Mouse (Mus musculus): ENCODE measurements around the gene Simc1. TPM values are rescaled to one million over a fixed set of nuclear protein-coding genes. Genes with fewer than 3 reads are reported as not detected.

The Simc1 gene
- polyA plus RNA-seq, 1 experiment from 2014 or later, result 1.5 TPM

DNA sequence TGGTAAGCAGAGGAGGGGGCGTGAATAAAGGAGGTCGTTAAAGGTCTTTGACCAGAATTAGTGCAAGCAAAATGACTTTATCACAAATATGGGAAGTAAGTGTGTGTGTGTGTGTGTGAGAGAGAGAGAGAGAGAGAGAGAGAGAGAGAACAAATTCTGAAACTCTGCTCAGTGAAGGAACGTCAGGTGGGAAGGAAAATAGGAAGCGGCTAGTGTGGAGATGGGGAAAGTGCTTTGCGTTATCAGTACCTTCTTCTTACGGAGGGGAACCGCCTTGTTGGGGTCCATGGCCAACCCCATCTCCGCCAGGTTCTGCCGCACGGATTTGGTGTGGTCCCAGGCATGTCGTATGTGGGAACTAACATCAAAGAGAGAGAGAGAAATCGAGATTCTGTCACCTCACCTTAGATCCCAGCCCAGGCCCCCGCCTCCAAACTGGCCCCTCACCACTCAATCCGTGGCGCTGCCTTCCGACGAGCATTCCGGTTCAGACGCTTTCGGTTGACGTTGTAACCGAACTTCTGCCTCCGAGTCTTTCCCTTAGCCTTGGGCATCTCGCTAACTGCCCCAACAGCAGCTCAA is 85.9 kb downstream of the Simc1 start:
- H3K27ac ChIP-seq (ENCODE audit: low read length), result 0 out of 2 replicates have a peak overlapping the region, but pooled peaks have one; percentile 38
- H3K27me3 ChIP-seq (ENCODE audit: control insufficient read depth, insufficient read depth, low read depth, low read length), result no peaks in the 10 kb centered on the region
- H3K36me3 ChIP-seq (ENCODE audit: control insufficient read depth, insufficient read depth), result peaks cover under 1% of the 10 kb centered on the region
- 0 out of 2 replicates have a peak, but pooled peaks have one; percentile 10 for ATAC-seq (ENCODE audit: low read depth)
- H3K9me3 ChIP-seq (replicated peaks; ENCODE audit: control insufficient read depth, low read length), result no peaks in the 10 kb centered on the region
- peak overlapping the region; percentile 74 for H3K9ac ChIP-seq (ENCODE audit: low read depth, low read length)
- H3K4me3 ChIP-seq (ENCODE audit: low read depth, low read length), result peak overlapping the region; percentile 82
- H3K4me1 ChIP-seq (ENCODE audit: control insufficient read depth, low read depth, low read length), result peaks cover 10% of the 10 kb centered on the region
- peak overlapping the region; percentile 86 for H3K4me2 ChIP-seq (ENCODE audit: low read depth, low read length)
- WGBS (ENCODE audit: insufficient replicate concordance), result 1% methylated on average over 24 of the region's 24 CpGs

DNA sequence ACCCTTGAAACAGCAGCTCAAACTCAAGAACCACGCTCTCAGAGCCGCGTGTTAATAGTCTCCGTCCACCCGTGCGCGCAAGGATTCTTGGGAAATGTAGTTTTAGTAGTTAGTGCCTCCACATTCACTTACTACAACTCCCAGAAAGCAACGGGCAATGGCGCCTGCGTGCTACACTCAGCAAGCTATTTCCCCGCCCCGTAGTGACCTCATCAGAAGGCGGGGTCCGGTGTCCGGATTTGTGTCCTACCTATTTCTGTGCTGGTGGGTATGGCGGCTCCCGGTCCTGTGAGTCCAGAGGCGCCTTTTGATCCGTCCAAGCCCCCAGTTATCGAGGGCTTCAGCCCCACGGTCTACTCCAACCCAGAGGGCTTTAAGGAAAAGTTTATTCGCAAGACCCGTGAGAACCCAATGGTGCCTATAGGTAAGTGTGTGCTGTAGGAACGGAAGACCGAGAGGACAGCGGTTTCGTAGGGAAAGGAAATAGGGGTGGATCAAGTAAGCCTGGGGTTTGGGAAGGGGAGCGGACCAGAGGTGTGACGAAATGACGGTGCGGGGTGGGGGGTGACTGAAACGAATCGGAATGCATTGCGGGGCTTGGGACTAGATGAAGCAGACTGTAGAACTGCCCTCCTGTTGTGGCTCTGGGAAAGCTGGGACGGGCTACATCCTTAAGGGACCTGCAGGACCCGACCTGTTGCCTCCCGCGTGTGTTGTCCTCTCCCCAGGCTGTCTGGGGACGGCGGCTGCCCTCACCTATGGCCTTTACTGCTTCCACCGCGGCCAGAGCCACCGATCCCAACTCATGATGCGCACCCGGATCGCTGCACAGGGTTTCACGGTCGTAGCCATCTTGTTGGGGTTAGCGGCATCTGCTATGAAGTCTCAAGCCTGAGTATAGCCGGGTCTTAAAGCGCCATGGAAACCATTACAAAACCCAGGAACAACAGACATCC is 86.7 kb downstream of the Simc1 start, which contains the start of the genes Nop16 and Higd2a:
TSS of gene Nop16 (minus strand) at position 95 of the 956 bp plus-strand sequence.
TSS of gene Higd2a (plus strand) at position 212 of the 956 bp plus-strand sequence.
- peak; percentile 98 for ATAC-seq (ENCODE audit: low read depth)
- WGBS (ENCODE audit: insufficient replicate concordance), result under 1% methylated on average over 51 of the region's 51 CpGs
- peaks cover 10% of the 10 kb centered on the region for H3K4me1 ChIP-seq (ENCODE audit: control insufficient read depth, low read depth, low read length)
- H3K27me3 ChIP-seq (ENCODE audit: control insufficient read depth, insufficient read depth, low read depth, low read length), result no peaks in the 10 kb centered on the region
- no peaks in the 10 kb centered on the region for H3K9me3 ChIP-seq (replicated peaks; ENCODE audit: control insufficient read depth, low read length)
- peak within 1 kb of the TSS; percentile 82 for H3K4me3 ChIP-seq (ENCODE audit: low read depth, low read length)
- peak within 1 kb of the TSS; percentile 86 for H3K4me2 ChIP-seq (ENCODE audit: low read depth, low read length)
- H3K9ac ChIP-seq (ENCODE audit: low read depth, low read length), result peak within 1 kb of the TSS; percentile 84
- H3K36me3 ChIP-seq (ENCODE audit: control insufficient read depth, insufficient read depth), result no peaks in the 10 kb centered on the region; the same call in 1 of the 2 replicates
- H3K27ac ChIP-seq (ENCODE audit: low read length), result peak within 1 kb of the TSS; percentile 73

DNA sequence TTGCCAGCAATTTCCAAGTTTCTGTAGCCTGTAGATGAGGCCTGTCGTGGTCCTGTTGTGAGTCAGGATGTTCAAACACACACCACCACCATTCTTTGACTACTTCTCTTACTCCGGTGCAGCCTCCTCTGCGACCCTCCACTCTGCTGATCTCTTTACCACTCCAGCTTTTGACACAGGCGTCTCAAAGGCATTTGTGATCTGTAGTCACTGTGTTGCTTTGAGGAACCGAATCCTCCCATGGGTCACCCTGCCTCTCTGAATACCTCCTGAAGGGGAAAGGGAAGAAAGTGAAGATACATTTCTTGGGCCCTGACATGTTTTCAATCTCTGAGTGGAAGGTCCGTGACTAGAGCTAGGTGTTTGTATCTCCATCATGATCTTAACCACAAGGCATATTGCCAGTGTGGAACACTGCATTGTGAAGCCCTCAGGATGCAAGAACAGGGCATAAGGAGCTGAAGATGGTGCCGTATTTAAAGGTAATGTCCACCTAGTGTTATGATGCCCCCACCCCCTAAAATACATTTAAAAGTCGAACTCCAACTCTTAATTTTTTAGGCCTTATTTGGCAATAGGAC is 88.3 kb downstream of the Simc1 start:
- H3K4me3 ChIP-seq (ENCODE audit: low read depth, low read length), result no peak overlapping the region
- H3K9ac ChIP-seq (ENCODE audit: low read depth, low read length), result no peak overlapping the region
- 82% methylated on average over 8 of the region's 8 CpGs for WGBS (ENCODE audit: insufficient replicate concordance)
- peaks cover 10% of the 10 kb centered on the region for H3K4me1 ChIP-seq (ENCODE audit: control insufficient read depth, low read depth, low read length)
- H3K9me3 ChIP-seq (replicated peaks; ENCODE audit: control insufficient read depth, low read length), result no peaks in the 10 kb centered on the region
- no peak for ATAC-seq (ENCODE audit: low read depth)
- no peaks in the 10 kb centered on the region for H3K27me3 ChIP-seq (ENCODE audit: control insufficient read depth, insufficient read depth, low read depth, low read length)
- peak overlapping the region; percentile 76; the same call in 1 of the 2 replicates for H3K4me2 ChIP-seq (ENCODE audit: low read depth, low read length)
- no peak overlapping the region for H3K27ac ChIP-seq (ENCODE audit: low read length)
- H3K36me3 ChIP-seq (ENCODE audit: control insufficient read depth, insufficient read depth), result no peaks in the 10 kb centered on the region; the same call in 1 of the 2 replicates

DNA sequence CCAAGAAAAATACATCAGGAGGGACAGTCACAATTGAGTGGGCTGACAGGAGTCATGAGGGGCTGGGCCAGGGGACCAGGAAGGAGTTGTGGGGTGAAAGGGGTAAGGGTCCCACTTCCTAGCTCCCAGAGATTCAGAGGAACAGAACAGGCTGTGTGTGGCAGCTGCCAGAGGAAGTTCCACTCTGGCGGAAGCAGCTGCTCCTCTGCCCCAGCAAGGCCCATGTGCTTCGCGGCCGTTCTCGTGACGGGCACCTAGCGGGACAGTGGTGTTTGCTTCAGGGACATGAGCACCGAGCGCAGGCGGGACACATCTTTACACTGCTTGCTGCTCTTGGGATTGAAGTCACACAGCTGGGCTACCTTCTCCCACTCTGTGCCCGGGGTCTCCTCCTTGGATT is 90.0 kb downstream of the Simc1 start:
- H3K27ac ChIP-seq (ENCODE audit: low read length), result no peak overlapping the region
- H3K9ac ChIP-seq (ENCODE audit: low read depth, low read length), result no peak overlapping the region
- no peak for ATAC-seq (ENCODE audit: low read depth)
- no peaks in the 10 kb centered on the region for H3K27me3 ChIP-seq (ENCODE audit: control insufficient read depth, insufficient read depth, low read depth, low read length)
- WGBS (ENCODE audit: insufficient replicate concordance), result 69% methylated on average over 11 of the region's 11 CpGs
- H3K4me3 ChIP-seq (ENCODE audit: low read depth, low read length), result no peak overlapping the region
- H3K36me3 ChIP-seq (ENCODE audit: control insufficient read depth, insufficient read depth), result no peaks in the 10 kb centered on the region
- H3K9me3 ChIP-seq (replicated peaks; ENCODE audit: control insufficient read depth, low read length), result no peaks in the 10 kb centered on the region
- H3K4me2 ChIP-seq (ENCODE audit: low read depth, low read length), result no peak overlapping the region
- H3K4me1 ChIP-seq (ENCODE audit: control insufficient read depth, low read depth, low read length), result peaks cover 10% of the 10 kb centered on the region

DNA sequence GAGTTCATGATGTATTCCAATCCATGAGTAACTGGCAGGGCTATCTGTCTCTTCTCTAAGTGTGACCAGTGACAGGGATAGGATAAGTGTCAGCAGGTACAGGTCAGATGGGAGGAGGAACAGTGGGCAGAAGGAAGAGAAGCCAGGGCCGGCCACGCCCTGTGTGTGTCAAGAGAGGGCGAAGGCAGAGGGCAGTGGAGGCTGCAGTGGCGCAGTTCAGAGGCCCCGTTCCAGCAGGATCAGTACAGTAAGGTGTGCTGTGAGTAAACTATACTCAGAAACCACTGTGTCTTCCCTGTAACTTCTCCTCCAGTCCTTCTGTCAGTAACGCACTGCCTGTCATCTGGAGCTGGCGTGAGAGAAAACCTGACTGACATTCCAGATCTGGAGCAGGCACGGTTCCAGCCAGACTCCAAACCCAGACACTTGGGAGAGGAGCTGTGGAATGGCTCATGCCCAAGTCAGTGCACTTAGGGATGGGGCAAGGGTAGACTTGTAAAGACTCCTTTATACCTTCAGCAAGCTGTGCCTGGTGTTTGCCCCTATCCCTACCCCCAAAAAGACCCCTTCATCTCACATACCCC is 92.6 kb downstream of the Simc1 start:
- no peak overlapping the region for H3K4me3 ChIP-seq (ENCODE audit: low read depth, low read length)
- no peak overlapping the region for H3K27ac ChIP-seq (ENCODE audit: low read length)
- H3K36me3 ChIP-seq (ENCODE audit: control insufficient read depth, insufficient read depth), result no peaks in the 10 kb centered on the region; the same call in 1 of the 2 replicates
- H3K9ac ChIP-seq (ENCODE audit: low read depth, low read length), result no peak overlapping the region
- no peaks in the 10 kb centered on the region for H3K27me3 ChIP-seq (ENCODE audit: control insufficient read depth, insufficient read depth, low read depth, low read length)
- H3K4me1 ChIP-seq (ENCODE audit: control insufficient read depth, low read depth, low read length), result peaks cover 3% of the 10 kb centered on the region; the same call in 1 of the 2 replicates
- no peaks in the 10 kb centered on the region for H3K9me3 ChIP-seq (replicated peaks; ENCODE audit: control insufficient read depth, low read length)
- no peak overlapping the region for H3K4me2 ChIP-seq (ENCODE audit: low read depth, low read length)
- WGBS (ENCODE audit: insufficient replicate concordance), result 78% methylated on average over 8 of the region's 8 CpGs
- ATAC-seq (ENCODE audit: low read depth), result no peak

DNA sequence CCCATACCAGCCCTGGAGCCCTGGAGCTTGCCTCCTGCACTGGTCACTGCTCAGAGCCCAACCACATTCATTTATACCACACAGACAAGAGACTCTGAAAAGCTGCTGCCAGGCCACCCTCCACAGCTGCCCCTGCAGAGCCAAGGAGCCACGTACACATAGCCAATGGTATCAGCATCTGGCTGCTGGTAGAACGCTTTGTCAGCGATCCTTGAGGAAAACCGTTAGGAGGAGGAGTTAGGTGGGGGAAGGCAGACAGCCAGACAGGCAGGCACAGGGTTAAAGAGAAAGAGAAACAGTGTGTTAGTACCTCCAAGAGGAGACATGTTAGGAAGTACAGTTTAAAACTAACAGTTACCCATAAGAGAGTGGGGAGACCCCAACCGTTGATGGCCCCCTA is 93.3 kb downstream of the Simc1 start:
- H3K4me1 ChIP-seq (ENCODE audit: control insufficient read depth, low read depth, low read length), result no peaks in the 10 kb centered on the region; the same call in 1 of the 2 replicates
- no peak overlapping the region for H3K4me3 ChIP-seq (ENCODE audit: low read depth, low read length)
- H3K9me3 ChIP-seq (replicated peaks; ENCODE audit: control insufficient read depth, low read length), result no peaks in the 10 kb centered on the region
- no peak for ATAC-seq (ENCODE audit: low read depth)
- no peaks in the 10 kb centered on the region for H3K27me3 ChIP-seq (ENCODE audit: control insufficient read depth, insufficient read depth, low read depth, low read length)
- no peak overlapping the region for H3K9ac ChIP-seq (ENCODE audit: low read depth, low read length)
- no peak overlapping the region for H3K4me2 ChIP-seq (ENCODE audit: low read depth, low read length)
- WGBS (ENCODE audit: insufficient replicate concordance), result 72% methylated on average over 5 of the region's 5 CpGs
- no peak overlapping the region for H3K27ac ChIP-seq (ENCODE audit: low read length)
- no peaks in the 10 kb centered on the region; the same call in 1 of the 2 replicates for H3K36me3 ChIP-seq (ENCODE audit: control insufficient read depth, insufficient read depth)

DNA sequence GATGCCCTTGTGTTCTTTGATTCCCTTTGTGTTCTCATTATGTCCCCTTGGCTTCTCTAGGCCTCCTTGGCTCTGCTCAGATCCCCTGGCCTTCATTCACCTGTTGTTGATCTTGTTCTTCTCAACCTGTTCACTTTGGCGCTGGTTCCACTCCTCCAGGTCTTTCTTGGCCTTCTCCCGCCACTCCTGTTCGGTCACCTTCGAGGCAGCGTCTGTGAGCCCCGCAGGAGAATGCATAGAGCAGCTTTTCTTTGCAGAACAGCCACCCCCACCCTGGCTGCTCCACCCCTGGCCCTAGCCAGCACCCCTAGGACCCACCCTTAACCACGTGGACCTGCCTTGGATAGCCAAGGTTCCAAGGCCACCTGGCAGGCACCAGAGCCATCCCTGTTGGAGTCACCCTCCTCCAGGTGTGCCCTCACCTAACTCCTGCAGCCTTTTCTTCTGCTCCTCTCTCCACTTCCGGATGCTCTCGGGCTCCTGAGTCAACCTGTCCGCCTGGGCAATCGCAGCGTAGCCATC is 95.1 kb downstream of the Simc1 start:
- H3K4me2 ChIP-seq (ENCODE audit: low read depth, low read length), result no peak overlapping the region
- no peak overlapping the region for H3K27ac ChIP-seq (ENCODE audit: low read length)
- H3K4me1 ChIP-seq (ENCODE audit: control insufficient read depth, low read depth, low read length), result no peaks in the 10 kb centered on the region; the same call in 1 of the 2 replicates
- H3K27me3 ChIP-seq (ENCODE audit: control insufficient read depth, insufficient read depth, low read depth, low read length), result no peaks in the 10 kb centered on the region
- no peak for ATAC-seq (ENCODE audit: low read depth)
- H3K9ac ChIP-seq (ENCODE audit: low read depth, low read length), result no peak overlapping the region
- H3K4me3 ChIP-seq (ENCODE audit: low read depth, low read length), result no peak overlapping the region
- H3K9me3 ChIP-seq (replicated peaks; ENCODE audit: control insufficient read depth, low read length), result no peaks in the 10 kb centered on the region
- whole genome bisulfite sequencing (ENCODE audit: insufficient replicate concordance), result 86% methylated on average over 12 of the region's 12 CpGs
- no peaks in the 10 kb centered on the region; the same call in 1 of the 2 replicates for H3K36me3 ChIP-seq (ENCODE audit: control insufficient read depth, insufficient read depth)
